Mouse (Mus musculus) CH12F3 (cell line): Measurements from ENCODE around the gene Ift46.

Experiments used
- in situ Hi-C: fragments of 300-500 bp; cut with MboI; formaldehyde crosslinking; loops from 2 replicates; pipeline ENCODE4 v1.14.3; 2020; ENCODE audit warnings: low sequenced_read_pairs

The Ift46 gene

DNA sequence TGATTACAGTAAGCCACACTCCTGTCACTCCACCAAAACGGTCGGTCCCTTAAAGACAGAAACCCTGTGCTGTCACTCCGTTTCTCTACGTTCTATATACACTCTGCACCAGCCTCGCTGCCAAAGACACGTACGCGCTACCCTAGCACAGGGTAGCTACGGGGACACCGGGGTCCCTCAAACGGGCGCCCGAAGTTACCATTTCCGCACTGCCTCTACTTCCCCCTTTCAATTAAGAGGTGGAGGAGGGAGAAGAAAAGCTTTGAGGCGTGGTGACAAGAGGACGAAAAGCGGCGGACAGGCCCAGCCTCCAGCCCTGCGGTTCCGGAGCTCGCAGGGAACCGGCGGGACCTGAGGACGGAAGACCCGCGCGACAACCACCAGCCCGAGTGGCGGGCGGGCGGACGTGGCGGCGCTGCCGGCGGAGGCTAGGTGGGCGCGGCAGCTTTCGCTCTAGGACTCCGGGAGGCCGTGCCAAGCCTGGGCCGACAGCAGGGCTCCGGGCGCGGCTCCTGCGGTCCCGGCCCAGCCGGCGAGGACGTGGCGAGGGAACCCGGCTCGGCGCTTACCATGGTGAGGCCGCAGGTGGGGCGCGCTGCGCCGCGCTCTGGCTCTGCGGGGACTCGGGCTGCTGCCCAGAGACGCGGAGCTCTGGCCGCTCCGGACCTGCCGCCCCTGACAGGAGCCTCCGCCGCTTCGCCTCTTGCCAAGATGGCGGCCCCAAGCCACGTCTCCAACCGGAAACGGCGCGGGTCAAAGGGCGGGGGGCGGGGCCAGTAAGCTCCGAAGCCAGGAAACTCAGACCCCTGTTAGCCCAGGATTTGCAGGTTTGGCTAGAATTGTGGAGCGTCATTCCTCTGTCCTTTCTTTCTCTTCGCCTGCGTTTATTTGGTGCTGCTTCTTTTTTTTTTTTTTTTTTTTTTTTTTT, at the start of gene Ift46, which contains the start of gene Arcn1:
TSS of gene Ift46 (plus strand) at position 808 of the 928 bp plus-strand sequence.
TSS of gene Arcn1 (minus strand) at position 745 of the 928 bp plus-strand sequence.
- in situ Hi-C loops = no loop called here

- in situ Hi-C loops = no loop called here
Observed at GRCm38 (mm10) chr9:44718937-44719631, 48.6 kb upstream of the Ift46 start.

GRCm38 (mm10) chr9:44719632-44720357, 47.9 kb upstream of the Ift46 start:
- in situ Hi-C loops = no loop called here

GRCm38 (mm10) chr9:44720358-44721153, 47.2 kb upstream of the Ift46 start:
- in situ Hi-C loops = no loop called here

DNA sequence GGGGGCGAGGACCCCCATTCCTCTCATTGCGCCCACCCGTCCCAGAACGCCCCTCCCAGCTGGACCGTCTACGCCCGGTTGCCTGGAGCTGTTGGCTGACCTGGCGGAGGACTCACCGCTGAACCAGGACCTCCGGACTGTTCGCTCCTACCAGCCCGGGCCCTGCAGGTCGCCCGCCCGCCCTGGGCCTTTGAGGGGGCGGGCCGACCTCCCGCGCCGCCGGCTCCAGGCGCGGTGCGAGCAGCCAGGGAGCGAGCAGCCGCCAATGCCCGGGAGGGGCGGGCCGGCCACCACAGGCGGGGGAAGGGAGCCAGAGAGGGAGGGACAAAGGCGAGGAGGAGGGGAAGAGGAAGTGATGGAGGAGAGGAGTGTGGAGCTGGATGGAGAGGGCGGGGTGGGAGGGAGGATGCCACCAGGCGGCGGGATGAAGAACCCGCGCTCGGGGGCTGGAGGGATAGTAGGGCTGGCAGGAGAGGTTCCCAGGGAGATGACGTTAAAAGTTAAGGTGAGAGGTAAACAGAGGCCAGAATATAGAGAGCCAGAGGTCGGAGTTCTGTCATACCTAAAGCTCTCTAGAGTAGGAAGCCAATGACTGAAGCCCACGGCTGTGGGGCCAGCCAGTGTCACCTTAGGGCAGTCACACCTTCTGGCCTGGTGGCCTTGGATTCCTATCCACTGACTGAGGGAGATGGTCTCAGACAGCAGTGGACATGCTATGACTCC, 46.4 kb upstream of the Ift46 start:
- in situ Hi-C loops = no loop called here

- in situ Hi-C loops = no loop called here
Observed at GRCm38 (mm10) chr9:44721877-44722186, 45.9 kb upstream of the Ift46 start.

DNA sequence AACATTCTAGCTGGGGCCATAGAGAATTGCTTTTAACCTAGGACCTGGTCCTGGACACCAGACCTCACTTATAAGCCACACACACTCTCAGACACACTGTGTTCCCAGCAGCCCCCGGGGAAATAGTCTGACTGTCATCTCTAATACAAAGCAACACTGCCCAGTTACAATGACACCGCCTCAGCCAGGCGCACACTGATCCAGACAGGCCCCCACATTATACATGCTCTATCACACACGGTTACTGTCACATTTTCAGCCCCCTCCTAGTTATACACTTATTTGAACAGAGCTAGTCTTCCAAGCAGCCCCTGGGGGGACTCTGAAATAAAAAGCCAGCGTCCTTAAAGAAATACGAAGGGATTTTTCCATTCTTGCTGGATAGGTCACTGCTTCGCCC, 45.1 kb upstream of the Ift46 start:
- in situ Hi-C loops = no loop called here

DNA sequence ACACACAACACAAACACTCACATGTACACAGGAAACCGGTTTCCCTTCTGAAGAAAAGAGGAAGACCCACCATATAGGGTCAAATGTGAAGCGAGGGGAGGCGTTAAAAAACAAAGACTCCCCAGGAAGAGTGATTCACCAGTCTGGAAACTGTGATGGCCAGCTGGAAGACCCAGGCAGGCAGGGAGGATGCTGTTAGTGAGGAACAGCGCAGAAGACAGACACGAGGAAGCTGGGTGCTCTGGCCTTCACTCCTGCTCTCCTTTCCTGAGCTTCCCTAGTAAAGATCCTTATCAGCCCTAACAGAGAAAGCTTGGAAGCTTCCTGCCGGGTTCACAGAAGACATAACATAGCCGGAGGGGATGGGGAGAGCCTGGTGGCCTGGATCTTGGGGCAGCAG, 44.7 kb upstream of the Ift46 start:
- in situ Hi-C loops = no loop called here

- in situ Hi-C loops = no loop called here
Observed at GRCm38 (mm10) chr9:44723521-44724041, 44.1 kb upstream of the Ift46 start.

DNA sequence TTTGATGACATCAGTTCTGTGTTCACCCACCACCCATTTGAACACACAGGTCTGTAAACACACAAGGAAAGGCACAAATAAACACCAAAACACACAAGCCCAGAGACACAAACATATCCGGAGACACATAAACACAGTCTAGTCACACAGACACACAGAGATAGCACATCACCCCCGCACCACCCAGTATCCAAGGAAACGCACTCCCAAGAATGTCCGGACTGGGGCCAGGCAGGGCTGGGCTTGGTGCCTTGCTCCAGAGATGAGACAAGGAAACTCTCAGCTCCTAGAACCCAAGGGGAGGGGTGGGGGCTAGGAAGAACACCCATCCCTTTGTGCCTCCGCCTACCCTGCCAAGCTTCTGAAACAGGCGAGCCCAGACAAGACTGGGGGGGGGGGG, 43.5 kb upstream of the Ift46 start:
- in situ Hi-C loops = no loop called here

GRCm38 (mm10) chr9:44724665-44725064, 43.0 kb upstream of the Ift46 start:
- in situ Hi-C loops = no loop called here

GRCm38 (mm10) chr9:44726431-44727146, 41.1 kb upstream of the Ift46 start:
- in situ Hi-C loops = no loop called here

DNA sequence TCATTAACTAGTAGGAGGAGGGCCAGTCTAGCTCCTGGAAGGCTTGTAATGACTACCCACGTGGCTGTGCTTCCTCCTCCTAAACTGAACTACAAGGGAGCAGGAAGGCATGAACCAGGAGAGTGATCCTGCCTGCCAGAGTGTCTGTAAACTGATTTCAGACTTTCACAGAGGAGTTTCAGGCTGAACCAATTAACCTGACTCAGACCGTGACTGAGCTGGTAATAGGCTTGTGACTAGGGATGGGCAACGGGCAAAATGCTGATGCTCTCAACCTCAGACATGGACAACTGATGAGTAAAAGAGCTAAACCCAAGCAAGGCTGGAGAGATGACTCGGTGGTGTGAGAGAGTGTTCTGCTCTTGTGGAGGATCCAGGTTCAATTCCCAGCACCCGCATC, 40.3 kb upstream of the Ift46 start:
- in situ Hi-C loops = no loop called here

- in situ Hi-C loops = no loop called here
Observed at GRCm38 (mm10) chr9:44732130-44732549, 35.6 kb upstream of the Ift46 start.

DNA sequence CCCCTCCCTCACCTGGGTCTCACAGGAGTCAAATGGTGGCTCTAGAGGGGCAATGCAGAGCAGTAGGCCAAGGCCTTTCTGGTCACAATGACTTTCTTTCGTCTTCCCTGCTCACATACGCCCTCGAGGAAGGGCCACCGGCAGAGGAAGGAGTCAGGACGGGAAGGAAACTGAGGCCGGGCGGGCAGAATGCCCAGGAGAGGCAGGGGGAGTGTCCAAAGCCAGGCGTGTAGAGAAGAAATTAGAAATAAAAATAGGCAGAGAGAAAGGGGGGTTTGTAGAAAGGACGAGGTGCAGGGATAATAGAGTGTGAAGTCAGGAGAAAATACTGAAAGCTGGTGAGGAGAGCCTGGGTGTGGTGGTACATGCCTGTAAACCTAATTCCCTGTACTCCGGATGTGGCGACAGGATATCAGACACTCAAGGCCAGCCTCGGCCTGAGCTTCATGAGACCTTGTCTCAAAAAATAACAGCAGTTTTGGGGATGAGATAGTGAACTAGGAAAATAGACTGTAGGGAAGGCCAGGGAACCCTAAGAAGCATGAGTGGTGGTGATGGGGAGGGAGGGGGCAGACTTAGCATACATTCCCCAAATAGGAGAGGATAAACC, 34.7 kb upstream of the Ift46 start:
- in situ Hi-C loops = no loop called here

- in situ Hi-C loops = no loop called here
Observed at GRCm38 (mm10) chr9:44733671-44734523, 33.8 kb upstream of the Ift46 start.

- in situ Hi-C loops = no loop called here
Observed at GRCm38 (mm10) chr9:44734524-44735494, 32.9 kb upstream of the Ift46 start, which contains the start of gene Phldb1. Gene Phldb1 (minus strand): TSS chr9:44735198.
